Mouse (Mus musculus): Measurements from ENCODE around the gene Spindoc. TPM values are rescaled to one million over a fixed set of nuclear protein-coding genes. Genes with fewer than 3 reads are reported as not detected.

The Spindoc gene
- total and polyA plus RNA-seq, 3 experiments: 9.0 to 21.7 (median 10.6) TPM

DNA sequence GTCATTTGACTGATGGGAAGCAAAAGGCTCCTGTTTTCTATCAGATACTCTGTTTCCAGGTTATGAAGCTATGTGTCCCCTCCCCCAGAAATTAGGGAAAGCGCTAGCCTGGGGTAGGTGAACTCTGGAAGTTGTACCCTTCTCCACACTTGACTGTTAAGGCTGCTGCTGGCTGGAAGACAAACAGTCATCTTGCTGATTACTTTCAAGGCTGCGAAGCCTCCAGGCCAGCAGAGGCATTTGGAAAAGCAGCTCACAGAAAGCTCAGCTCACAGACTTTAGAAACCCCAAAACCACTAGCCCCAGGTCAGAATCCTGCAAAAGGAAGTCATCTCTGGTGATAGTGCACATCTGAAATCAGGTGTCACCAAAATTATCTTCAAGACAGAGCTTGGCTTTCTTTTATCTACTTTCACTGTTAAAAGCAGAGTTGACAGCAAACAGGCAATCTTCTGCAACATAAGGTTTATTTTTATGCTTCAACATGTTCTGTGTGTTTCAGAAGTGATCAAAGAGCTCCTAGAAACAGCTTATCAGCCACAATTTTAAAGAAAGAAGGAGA, 44.9 kb downstream of the Spindoc start:
- in situ Hi-C loops (cut with MboI; ENCODE audit: low pct_ligation_motif_present, low pct_unique_long_range_greater_than_20kb, low sequenced_read_pairs): no loop called here
- Histone ChIP-seq H3K27ac (ENCODE audit: insufficient read depth, low read depth) (no peak overlapping the region), H3K9me3 (replicated peaks; ENCODE audit: low read length) (no peaks in the 10 kb centered on the region), H3K36me3 (replicated peaks in 1 of 2; ENCODE audit: control insufficient read depth in 1 of 2, insufficient read depth in 1 of 2, low read length in 1 of 2) (peaks cover under 1 to 48% of the 10 kb centered on the region in 2 experiments), H3K9ac (ENCODE audit: insufficient read depth, low read depth) (no peak overlapping the region), H3K27me3 (replicated peaks) (no peaks in the 10 kb centered on the region), H3K4me2 (ENCODE audit: insufficient read depth, low read depth, poor library complexity, severe bottlenecking) (no peak overlapping the region), H3K4me3 (replicated peaks in 1 of 3; ENCODE audit: low read depth in 2 of 3, low read length in 2 of 3, poor library complexity in 1 of 3) (no peak overlapping the region), H3K79me2 (replicated peaks; ENCODE audit: control insufficient read depth, extremely low read depth, insufficient read depth, poor library complexity, severe bottlenecking) (peaks cover 44% of the 10 kb centered on the region), H3K4me1 (ENCODE audit: control insufficient read depth in 1 of 2, insufficient read depth in 2 of 2) (peaks cover 19 to 59% of the 10 kb centered on the region in 2 experiments)
- no peak for TF ChIP-seq GABPA (IDR thresholded peaks at IDR 0.05; ENCODE audit: insufficient replicate concordance, low read depth, low read length)
- TF ChIP-seq CHD2 (IDR thresholded peaks at IDR 0.05; ENCODE audit: low read length): no peak
- no peak for TF ChIP-seq JUND (conservative IDR thresholded peaks at IDR 0.05; ENCODE audit: low read depth, low read length)
- no peak for TF ChIP-seq SMC3 (IDR thresholded peaks at IDR 0.05; ENCODE audit: low read depth, low read length)
- no peak for TF ChIP-seq USF1 (IDR thresholded peaks at IDR 0.05; ENCODE audit: low read depth, low read length)
- no peak for TF ChIP-seq MEF2A (IDR thresholded peaks at IDR 0.05; ENCODE audit: borderline replicate concordance, low read depth, low read length)
- no peak for TF ChIP-seq CTCF (conservative IDR thresholded peaks at IDR 0.05 in 1 of 2, IDR thresholded peaks at IDR 0.05 in 1 of 2; ENCODE audit: low read depth in 2 of 2, low read length in 2 of 2)
- no peak for TF ChIP-seq MXI1 (IDR thresholded peaks at IDR 0.05; ENCODE audit: low read depth, low read length)
- TF ChIP-seq PAX5 (IDR thresholded peaks at IDR 0.05; ENCODE audit: low read length): no peak
- no peak for TF ChIP-seq KAT2A (IDR thresholded peaks at IDR 0.05; ENCODE audit: insufficient replicate concordance, low read length)
- no peak for TF ChIP-seq NRF1 (IDR thresholded peaks at IDR 0.05; ENCODE audit: low read depth, low read length)
- no peak for TF ChIP-seq ZNF384 (IDR thresholded peaks at IDR 0.05; ENCODE audit: low read depth, low read length)
- TF ChIP-seq IRF4 (IDR thresholded peaks at IDR 0.05; ENCODE audit: low read depth, low read length): no peak
- TF ChIP-seq SIN3A (IDR thresholded peaks at IDR 0.05; ENCODE audit: low read length): no peak
- no peak for TF ChIP-seq EP300 (IDR thresholded peaks at IDR 0.05; ENCODE audit: low read length)
- no peak for TF ChIP-seq TBP (conservative IDR thresholded peaks at IDR 0.05; ENCODE audit: low read depth, low read length)
- DNase-seq (ENCODE audit: extremely low read depth): no peak
- dilution Hi-C loops (cut with MboI; ENCODE audit: extremely low pct_ligation_motif_present, extremely low pct_unique_long_range_greater_than_20kb, low sequenced_read_pairs): no loop called here

DNA sequence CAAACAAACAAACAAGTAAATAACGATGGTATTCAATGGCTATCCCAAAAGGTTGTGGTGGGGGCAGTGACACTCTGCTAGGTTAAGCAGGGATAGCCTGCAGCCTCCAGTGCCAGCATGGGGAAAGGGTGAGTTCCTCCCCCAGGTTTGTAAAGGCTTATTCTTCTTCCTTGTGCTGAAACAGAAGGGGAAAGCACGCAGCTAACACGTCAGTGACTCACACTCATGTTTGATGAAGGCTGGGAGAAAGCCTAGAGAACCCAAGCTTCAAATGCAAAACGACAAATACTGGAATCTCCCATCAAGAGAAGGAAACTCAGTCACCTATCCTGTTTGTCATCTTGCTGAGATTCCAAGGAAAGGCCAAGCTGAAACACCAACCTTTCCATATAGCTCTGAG, 47.1 kb downstream of the Spindoc start:
- in situ Hi-C loops (cut with MboI; ENCODE audit: low pct_ligation_motif_present, low pct_unique_long_range_greater_than_20kb, low sequenced_read_pairs): no loop called here
- Histone ChIP-seq H3K79me2 (replicated peaks; ENCODE audit: control insufficient read depth, extremely low read depth, insufficient read depth, poor library complexity, severe bottlenecking) (peaks cover 54% of the 10 kb centered on the region), H3K9ac (ENCODE audit: insufficient read depth, low read depth) (no peak overlapping the region), H3K4me2 (ENCODE audit: insufficient read depth, low read depth, poor library complexity, severe bottlenecking) (no peak overlapping the region), H3K27ac (ENCODE audit: insufficient read depth, low read depth) (no peak overlapping the region), H3K4me3 (replicated peaks in 1 of 3; ENCODE audit: low read depth in 2 of 3, low read length in 2 of 3, poor library complexity in 1 of 3) (no peak overlapping the region), H3K9me3 (replicated peaks; ENCODE audit: low read length) (no peaks in the 10 kb centered on the region), H3K36me3 (replicated peaks in 1 of 2; ENCODE audit: control insufficient read depth in 1 of 2, insufficient read depth in 1 of 2, low read length in 1 of 2) (peaks cover 8 to 66% of the 10 kb centered on the region in 2 experiments), H3K4me1 (ENCODE audit: control insufficient read depth in 1 of 2, insufficient read depth in 2 of 2) (peaks cover 19 to 51% of the 10 kb centered on the region in 2 experiments), H3K27me3 (replicated peaks) (no peaks in the 10 kb centered on the region)
- DNase-seq (ENCODE audit: extremely low read depth): no peak
- TF ChIP-seq JUN (IDR thresholded peaks at IDR 0.05; ENCODE audit: insufficient read depth, low read depth, low read length): no peak
- no peak for TF ChIP-seq TCF12 (IDR thresholded peaks at IDR 0.05; ENCODE audit: low read depth, low read length)
- TF ChIP-seq RAD21 (IDR thresholded peaks at IDR 0.05; ENCODE audit: low read depth, low read length): no peak
- TF ChIP-seq ETS1 (conservative IDR thresholded peaks at IDR 0.05; ENCODE audit: low read depth, low read length): no peak
- no peak for TF ChIP-seq USF1 (IDR thresholded peaks at IDR 0.05; ENCODE audit: low read depth, low read length)
- no peak for TF ChIP-seq GABPA (IDR thresholded peaks at IDR 0.05; ENCODE audit: insufficient replicate concordance, low read depth, low read length)
- no peak for TF ChIP-seq PAX5 (IDR thresholded peaks at IDR 0.05; ENCODE audit: low read length)
- TF ChIP-seq ZC3H11A (IDR thresholded peaks at IDR 0.05; ENCODE audit: low read depth, low read length): no peak
- dilution Hi-C loops (cut with MboI; ENCODE audit: extremely low pct_ligation_motif_present, extremely low pct_unique_long_range_greater_than_20kb, low sequenced_read_pairs): no loop called here

Data from CH12.LX (cell line).